Mouse (Mus musculus) layer of hippocampus, adult 2 months (tissue): ENCODE measurements around the gene Nr4a3. TPM values are rescaled to one million over a fixed set of nuclear protein-coding genes. Genes with fewer than 3 reads are reported as not detected.

ENCODE experiments used
- DNase-seq, 2 experiments: peaks; one replicate each; pipeline ENCODE4 v3.0.0; 2022; ENCODE audit warnings: low spot score in 2 of 2
- H3K27ac ChIP-seq: fragments of 200-600 bp; 2 replicates; pipeline ENCODE4 v1.8.1; 2022
- H3K4me3 ChIP-seq: fragments of 200-600 bp; 2 replicates; pipeline ENCODE4 v1.8.1; 2022; ENCODE audit warnings: mild to moderate bottlenecking
- CTCF ChIP-seq: fragments of 200-600 bp; conservative IDR thresholded peaks from 2 replicates; pipeline ENCODE4 v1.8.1; 2022; ENCODE audit warnings: antibody characterized with exemption, mild to moderate bottlenecking, moderate library complexity
- total RNA-seq, 2 experiments: library from RNA; stranded (reverse); gene quantifications; 2 replicates each; pipeline ENCODE4 v1.2.3; 2021

Gene Nr4a3
- total RNA-seq, 2 experiments from 2014 or later = 63.5 to 68.7 TPM

GRCm38 (mm10) chr4:48044141-48044490 is 837 bp upstream of the Nr4a3 start:
- Histone ChIP-seq H3K4me3 (peak overlapping the region; percentile 88), H3K27ac (peak overlapping the region; percentile 100)
- no peak for DNase-seq
- TF ChIP-seq CTCF = no peak

- DNase-seq = no peak
Measured at GRCm38 (mm10) chr4:48045281-48045720, 348 bp downstream of the Nr4a3 start.

GRCm38 (mm10) chr4:48045721-48046460 is 938 bp downstream of the Nr4a3 start:
- TF ChIP-seq CTCF = no peak
- peak overlapping the region; percentile 100 for H3K27ac ChIP-seq
- no peak for DNase-seq
- peak overlapping the region; percentile 88 for H3K4me3 ChIP-seq

More at GRCm38 (mm10) chr4:48045281-48045720, 348 bp downstream of the Nr4a3 start:
- Histone ChIP-seq H3K4me3 (peak overlapping the region; percentile 88), H3K27ac (peak overlapping the region; percentile 100)
- TF ChIP-seq CTCF = no peak; the same call in 1 of the 2 replicates

- peak overlapping the region; percentile 100 for H3K27ac ChIP-seq
- no peak for DNase-seq
- H3K4me3 ChIP-seq = peak overlapping the region; percentile 88
- no peak for TF ChIP-seq CTCF
Measured at GRCm38 (mm10) chr4:48046461-48046901, 1.5 kb downstream of the Nr4a3 start.

GRCm38 (mm10) chr4:48047136-48047765 is 2.3 kb downstream of the Nr4a3 start:
- H3K4me3 ChIP-seq = peak overlapping the region; percentile 88
- peak overlapping the region; percentile 100 for H3K27ac ChIP-seq
- no peak for DNase-seq
- TF ChIP-seq CTCF = no peak

- Histone ChIP-seq H3K4me3 (peak overlapping the region; percentile 88), H3K27ac (peak overlapping the region; percentile 100)
- DNase-seq = peak in 1 of 2 experiments; percentile 70
- peak; percentile 70 for TF ChIP-seq CTCF
Measured at GRCm38 (mm10) chr4:48047766-48048371, 2.9 kb downstream of the Nr4a3 start.

- peak overlapping the region; percentile 88 for H3K4me3 ChIP-seq
- no peak for TF ChIP-seq CTCF
- H3K27ac ChIP-seq = peak overlapping the region; percentile 100
- no peak for DNase-seq
Measured at GRCm38 (mm10) chr4:48048456-48049315, 3.7 kb downstream of the Nr4a3 start.

GRCm38 (mm10) chr4:48050020-48050419 is 5.1 kb downstream of the Nr4a3 start:
- TF ChIP-seq CTCF = no peak
- H3K27ac ChIP-seq = peak overlapping the region; percentile 100
- no peak for DNase-seq
- no peak overlapping the region for H3K4me3 ChIP-seq

GRCm38 (mm10) chr4:48050442-48050841 is 5.5 kb downstream of the Nr4a3 start:
- TF ChIP-seq CTCF = no peak
- Histone ChIP-seq H3K4me3 (no peak overlapping the region), H3K27ac (peak overlapping the region; percentile 100)
- DNase-seq = no peak

- DNase-seq = no peak
- H3K4me3 ChIP-seq = peak overlapping the region; percentile 47
- peak overlapping the region; percentile 100 for H3K27ac ChIP-seq
- no peak for TF ChIP-seq CTCF
Measured at GRCm38 (mm10) chr4:48051086-48051673, 6.2 kb downstream of the Nr4a3 start.

GRCm38 (mm10) chr4:48051674-48052121 is 6.7 kb downstream of the Nr4a3 start:
- DNase-seq = no peak
- Histone ChIP-seq H3K27ac (peak overlapping the region; percentile 100), H3K4me3 (peak overlapping the region; percentile 47)
- TF ChIP-seq CTCF = no peak

- TF ChIP-seq CTCF = no peak
- H3K4me3 ChIP-seq = no peak overlapping the region
- DNase-seq = no peak
Measured at GRCm38 (mm10) chr4:48061716-48062115, 16.8 kb downstream of the Nr4a3 start.

More at GRCm38 (mm10) chr4:48061716-48062115, 16.8 kb downstream of the Nr4a3 start:
- H3K27ac ChIP-seq = peak overlapping the region; percentile 18; the same call in 1 of the 2 replicates
